Mouse (Mus musculus) adrenal gland, adult 8-10 months (tissue): ENCODE measurements around the gene Pkd1l1. TPM values are rescaled to one million over a fixed set of nuclear protein-coding genes. Genes with fewer than 3 reads are reported as not detected.

Experiments used
- DNase-seq: peaks from one replicate; pipeline ENCODE4 v3.0.0; 2022
- total RNA-seq, 4 experiments: library from RNA; stranded (reverse); gene quantifications; 2 replicates each; pipeline ENCODE4 v1.2.4; 2022

Gene Pkd1l1
- total RNA-seq, 4 experiments from 2014 or later, result 0.05 to 0.15 (median 0.11) TPM

GRCm38 (mm10) chr11:8936431-8937110, 36.5 kb downstream of the Pkd1l1 start:
- DNase-seq, result no peak

GRCm38 (mm10) chr11:8916081-8916671, 56.9 kb downstream of the Pkd1l1 start:
- DNase-seq, result no peak

- no peak for DNase-seq
Observed at GRCm38 (mm10) chr11:8882793-8883192, 90.3 kb downstream of the Pkd1l1 start.

GRCm38 (mm10) chr11:8881521-8881920, 91.5 kb downstream of the Pkd1l1 start:
- no peak for DNase-seq

GRCm38 (mm10) chr11:8870115-8870514, 103.0 kb downstream of the Pkd1l1 start:
- no peak for DNase-seq

GRCm38 (mm10) chr11:8866021-8866420, 107.0 kb downstream of the Pkd1l1 start:
- DNase-seq, result no peak

- DNase-seq, result no peak
Observed at GRCm38 (mm10) chr11:8863955-8864675, 109.0 kb downstream of the Pkd1l1 start.

GRCm38 (mm10) chr11:8862426-8862825, 110.6 kb downstream of the Pkd1l1 start:
- DNase-seq, result no peak

GRCm38 (mm10) chr11:8861978-8862377, 111.1 kb downstream of the Pkd1l1 start:
- DNase-seq, result no peak

GRCm38 (mm10) chr11:8860878-8861277, 112.2 kb downstream of the Pkd1l1 start:
- DNase-seq, result no peak

GRCm38 (mm10) chr11:8859868-8860267, 113.2 kb downstream of the Pkd1l1 start:
- peak; percentile 58 for DNase-seq

GRCm38 (mm10) chr11:8859041-8859440, 114.0 kb downstream of the Pkd1l1 start:
- DNase-seq, result no peak

- DNase-seq, result no peak
Observed at GRCm38 (mm10) chr11:8856125-8856524, 116.9 kb downstream of the Pkd1l1 start.

- DNase-seq, result no peak
Observed at GRCm38 (mm10) chr11:8848049-8848448, 125.0 kb downstream of the Pkd1l1 start.

- DNase-seq, result no peak
Observed at GRCm38 (mm10) chr11:8847627-8848026, 125.4 kb downstream of the Pkd1l1 start.

GRCm38 (mm10) chr11:8836176-8836575, 136.9 kb downstream of the Pkd1l1 start:
- no peak for DNase-seq

- no peak for DNase-seq
Observed at GRCm38 (mm10) chr11:8834121-8834520, 138.9 kb downstream of the Pkd1l1 start.

GRCm38 (mm10) chr11:8830551-8830950, 142.5 kb downstream of the Pkd1l1 start:
- DNase-seq, result no peak

- no peak for DNase-seq
Observed at GRCm38 (mm10) chr11:8829561-8829960, 143.5 kb downstream of the Pkd1l1 start.

GRCm38 (mm10) chr11:8828836-8829526, 144.1 kb downstream of the Pkd1l1 start:
- no peak for DNase-seq

- no peak for DNase-seq
Observed at GRCm38 (mm10) chr11:8826609-8827008, 146.5 kb downstream of the Pkd1l1 start.

GRCm38 (mm10) chr11:8826046-8826445, 147.0 kb downstream of the Pkd1l1 start:
- DNase-seq, result no peak

- no peak for DNase-seq
Observed at GRCm38 (mm10) chr11:8825413-8825812, 147.7 kb downstream of the Pkd1l1 start.
